Mouse (Mus musculus): Measurements from ENCODE around the gene Ubqln4. TPM values are rescaled to one million over a fixed set of nuclear protein-coding genes. Genes with fewer than 3 reads are reported as not detected.

The Ubqln4 gene
- polyA plus RNA-seq, 1 experiment from 2014 or later, result 89.2 TPM

DNA sequence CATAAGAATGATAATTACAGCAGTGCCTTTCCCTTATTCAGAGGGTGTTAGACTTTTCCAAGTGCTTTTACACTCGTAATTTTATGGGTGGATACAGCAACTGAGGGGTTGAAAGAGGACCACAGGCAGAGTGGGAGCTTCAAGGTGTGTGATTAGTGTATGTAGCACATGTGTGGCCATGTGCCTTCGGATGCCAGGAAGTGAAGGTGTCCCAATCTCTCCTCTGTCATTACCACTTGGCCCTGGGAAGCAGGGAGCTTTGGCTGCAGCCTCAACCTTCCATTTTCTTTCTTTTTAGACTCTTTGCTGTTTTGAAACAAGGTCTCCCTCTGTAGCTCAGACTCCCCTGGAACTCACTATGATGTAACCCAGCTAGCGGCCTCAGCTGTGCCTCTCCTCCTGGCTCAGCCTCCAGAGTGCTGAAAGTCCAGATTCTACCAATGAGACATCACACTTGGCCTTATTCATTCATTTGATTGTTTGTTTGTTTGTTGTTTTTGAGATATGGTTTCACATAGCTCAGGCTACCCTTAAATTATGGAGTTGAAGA, 63.5 kb downstream of the Ubqln4 start:
- Histone ChIP-seq H3K9me3 (ENCODE audit: control insufficient read depth, low read length) (no peaks in the 10 kb centered on the region), H3K36me3 (ENCODE audit: control insufficient read depth, insufficient read depth, low read length) (no peaks in the 10 kb centered on the region), H3K27ac (ENCODE audit: low read depth, low read length) (no peak overlapping the region), H3K27me3 (ENCODE audit: control insufficient read depth, insufficient read depth, low read length) (no peaks in the 10 kb centered on the region), H3K4me3 (ENCODE audit: low read depth, low read length) (no peak overlapping the region), H3K4me1 (replicated peaks; ENCODE audit: control insufficient read depth, insufficient read depth, low read length) (no peaks in the 10 kb centered on the region), H3K4me2 (ENCODE audit: low read depth, low read length, severe bottlenecking) (no peak overlapping the region), H3K9ac (ENCODE audit: low read length) (no peak overlapping the region)
- DNase-seq (ENCODE audit: low spot score) (no peak), ATAC-seq (replicated peaks; ENCODE audit: low FRiP score) (no peak)
- 80% methylated on average over 3 of the region's 3 CpGs for WGBS

DNA sequence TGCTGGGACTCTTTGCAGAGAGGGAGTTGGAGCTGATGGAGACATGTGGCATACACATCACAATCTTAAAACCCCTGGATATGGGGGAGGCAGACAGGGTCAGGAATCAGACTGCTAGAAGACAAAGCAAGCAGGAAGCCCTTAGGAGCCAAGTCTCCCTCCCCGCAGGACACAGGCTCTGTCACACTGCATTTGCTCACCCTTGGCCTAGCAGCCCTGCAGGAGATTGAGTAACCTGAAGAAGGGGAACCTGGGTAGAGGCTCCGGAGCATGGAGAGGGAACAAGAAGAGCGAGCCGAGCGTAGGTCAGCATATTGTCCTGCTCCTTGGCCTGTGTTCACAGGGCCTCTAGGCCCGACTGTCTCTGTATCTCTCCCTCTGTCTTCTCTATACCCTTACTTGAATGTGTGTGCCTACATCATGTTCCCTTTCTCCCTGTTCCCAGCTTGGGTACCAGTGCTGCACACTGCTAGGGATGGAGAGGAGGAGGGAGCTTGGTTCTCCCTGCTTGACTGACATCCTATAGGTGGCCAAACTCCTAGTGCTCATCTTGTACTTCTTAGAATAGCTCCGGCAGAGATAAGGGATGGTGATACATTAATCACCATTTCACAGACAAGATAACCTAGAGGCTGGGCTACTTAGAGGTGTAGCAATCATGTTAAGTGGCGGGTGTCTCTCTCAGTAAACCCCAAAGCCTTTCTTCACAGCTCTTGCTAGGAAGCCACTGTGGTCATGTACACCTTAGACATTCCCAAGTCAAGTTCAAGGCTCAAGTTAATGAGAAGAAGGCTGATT, 64.7 kb downstream of the Ubqln4 start:
- DNase-seq (ENCODE audit: low spot score) (no peak), ATAC-seq (replicated peaks; ENCODE audit: low FRiP score) (no peak)
- Histone ChIP-seq H3K36me3 (ENCODE audit: control insufficient read depth, insufficient read depth, low read length) (no peaks in the 10 kb centered on the region), H3K4me3 (ENCODE audit: low read depth, low read length) (no peak overlapping the region), H3K4me1 (replicated peaks; ENCODE audit: control insufficient read depth, insufficient read depth, low read length) (no peaks in the 10 kb centered on the region; the same call in 1 of the 2 replicates), H3K4me2 (ENCODE audit: low read depth, low read length, severe bottlenecking) (no peak overlapping the region), H3K9ac (ENCODE audit: low read length) (no peak overlapping the region), H3K9me3 (ENCODE audit: control insufficient read depth, low read length) (no peaks in the 10 kb centered on the region), H3K27ac (ENCODE audit: low read depth, low read length) (no peak overlapping the region), H3K27me3 (ENCODE audit: control insufficient read depth, insufficient read depth, low read length) (no peaks in the 10 kb centered on the region)
- WGBS, result 84% methylated on average over 8 of the region's 8 CpGs

MicroRNAs encoded within 50 kb of the gene (microRNA counts, 519-probe panel; counts per million panel counts)
- 31.2 counts per million for microRNA mmu-miR-1905

Small RNAs within 50 kb of the gene (microRNA-seq; reads per million reads assigned to microRNA genes)
- not detected for gene Mir1905 (ENCODE audit: insufficient number of aligned reads)

Other genes starting within 250 kb of the Ubqln4 start
- gene Glmp, start 228.7 kb upstream of the Ubqln4 start, polyA plus RNA-seq (2014; fragmentation: Nextera tagmentation; extraction: Ambion mirVana), result 77.2 and 87.2 TPM in 2 replicates
- 1.6 and 2.7 TPM in 2 replicates for gene Tmem79, start 217.6 kb upstream of the Ubqln4 start, polyA plus RNA-seq (2014; fragmentation: Nextera tagmentation; extraction: Ambion mirVana)
- gene Smg5, start 217.5 kb upstream of the Ubqln4 start, polyA plus RNA-seq (2014; fragmentation: Nextera tagmentation; extraction: Ambion mirVana), result 70.6 and 75.4 TPM in 2 replicates
- gene Paqr6, start 189.2 kb upstream of the Ubqln4 start, polyA plus RNA-seq (2014; fragmentation: Nextera tagmentation; extraction: Ambion mirVana), result 1.1 and 1.2 TPM in 2 replicates
- not detected in 2 replicates for gene Bglap3, start 181.0 kb upstream of the Ubqln4 start, polyA plus RNA-seq (2014; fragmentation: Nextera tagmentation; extraction: Ambion mirVana)
- not detected in 2 replicates for gene Bglap2, start 175.1 kb upstream of the Ubqln4 start, polyA plus RNA-seq (2014; fragmentation: Nextera tagmentation; extraction: Ambion mirVana)
- not detected in 2 replicates for gene Bglap, start 169.3 kb upstream of the Ubqln4 start, polyA plus RNA-seq (2014; fragmentation: Nextera tagmentation; extraction: Ambion mirVana)
- gene Pmf1, start 143.4 kb upstream of the Ubqln4 start, polyA plus RNA-seq (2014; fragmentation: Nextera tagmentation; extraction: Ambion mirVana), result 141 and 158 TPM in 2 replicates
- 22.6 and 23.1 TPM in 2 replicates for gene Slc25a44, start 128.6 kb upstream of the Ubqln4 start, polyA plus RNA-seq (2014; fragmentation: Nextera tagmentation; extraction: Ambion mirVana)
- 9.3 and 10.3 TPM in 2 replicates for gene Sema4a, start 92.6 kb upstream of the Ubqln4 start, polyA plus RNA-seq (2014; fragmentation: Nextera tagmentation; extraction: Ambion mirVana)
- 19.4 and 20.4 TPM in 2 replicates for gene Lmna, start 43.8 kb upstream of the Ubqln4 start, polyA plus RNA-seq (2014; fragmentation: Nextera tagmentation; extraction: Ambion mirVana)
- gene Mex3a, start 21.4 kb upstream of the Ubqln4 start, polyA plus RNA-seq (2014; fragmentation: Nextera tagmentation; extraction: Ambion mirVana), result 44.4 and 46.2 TPM in 2 replicates
- gene Rab25, start 5.5 kb upstream of the Ubqln4 start, polyA plus RNA-seq (2014; fragmentation: Nextera tagmentation; extraction: Ambion mirVana), result 0.43 and 1.1 TPM in 2 replicates
- 89.3 and 96.0 TPM in 2 replicates for gene Lamtor2, start 684 bp upstream of the Ubqln4 start, polyA plus RNA-seq (2014; fragmentation: Nextera tagmentation; extraction: Ambion mirVana)
- 142 and 148 TPM in 2 replicates for gene Ssr2, start 22.1 kb downstream of the Ubqln4 start, polyA plus RNA-seq (2014; fragmentation: Nextera tagmentation; extraction: Ambion mirVana)
- 118 and 123 TPM in 2 replicates for gene Arhgef2, start 52.2 kb downstream of the Ubqln4 start, polyA plus RNA-seq (2014; fragmentation: Nextera tagmentation; extraction: Ambion mirVana)
- not detected in 2 replicates for gene Rxfp4, start 99.4 kb downstream of the Ubqln4 start, polyA plus RNA-seq (2014; fragmentation: Nextera tagmentation; extraction: Ambion mirVana)
- 111 and 116 TPM in 2 replicates for gene Khdc4, start 132.0 kb downstream of the Ubqln4 start, polyA plus RNA-seq (2014; fragmentation: Nextera tagmentation; extraction: Ambion mirVana)
- gene Rit1, start 163.1 kb downstream of the Ubqln4 start, polyA plus RNA-seq (2014; fragmentation: Nextera tagmentation; extraction: Ambion mirVana), result 37.9 and 43.4 TPM in 2 replicates
- 184 and 193 TPM in 2 replicates for gene Syt11, start 221.4 kb downstream of the Ubqln4 start, polyA plus RNA-seq (2014; fragmentation: Nextera tagmentation; extraction: Ambion mirVana)

All from forebrain, embryonic 11.5 days (tissue).